Mouse (Mus musculus) stomach, embryonic 14.5 days (tissue): Measurements from ENCODE around the gene Gins2. TPM values are rescaled to one million over a fixed set of nuclear protein-coding genes. Genes with fewer than 3 reads are reported as not detected.

ENCODE experiments used
- ATAC-seq: fragments of 200-750 bp; cut with Nextera tagmentation; 2 replicates; pipeline ENCODE4 v1.8.0; 2017; ENCODE audit warnings: low read depth, moderate TSS enrichment; ENCODE audit not compliant: insufficient number of reproducible peaks, insufficient read depth, low FRiP score
- H3K27ac ChIP-seq: fragments of 300-500 bp; sonication (generic); 2 replicates; pipeline ENCODE4 v1.5.1; 2014; ENCODE audit warnings: mild to moderate bottlenecking, low read length, moderate library complexity, mixed read lengths
- H3K27me3 ChIP-seq: fragments of 300-500 bp; sonication (generic); 2 replicates; pipeline ENCODE4 v1.6.1; 2014; ENCODE audit warnings: low read length, control low read depth, mixed read lengths; ENCODE audit not compliant: control insufficient read depth, insufficient read depth
- H3K36me3 ChIP-seq: fragments of 300-500 bp; sonication (generic); 2 replicates; pipeline ENCODE4 v1.6.1; 2014; ENCODE audit warnings: mild to moderate bottlenecking, control low read depth, low read length, moderate library complexity, mixed read lengths; ENCODE audit not compliant: control insufficient read depth, insufficient read depth
- H3K4me1 ChIP-seq: fragments of 300-500 bp; sonication (generic); 2 replicates; pipeline ENCODE4 v1.6.1; 2014; ENCODE audit warnings: low read length, control low read depth, mixed read lengths; ENCODE audit not compliant: control insufficient read depth, insufficient read depth
- H3K4me2 ChIP-seq: fragments of 300-500 bp; sonication (generic); replicated peaks from 2 replicates; pipeline ENCODE4 v1.6.1; 2014; ENCODE audit warnings: low read depth, low read length, control low read depth
- H3K4me3 ChIP-seq: fragments of 300-500 bp; sonication (generic); 2 replicates; pipeline ENCODE4 v1.5.1; 2014; ENCODE audit warnings: low read depth, low read length, control low read depth
- H3K9ac ChIP-seq: fragments of 300-500 bp; sonication (generic); replicated peaks from 2 replicates; pipeline ENCODE4 v1.6.1; 2014; ENCODE audit warnings: low read depth, mild to moderate bottlenecking, control low read depth, low read length, moderate library complexity, mixed read lengths
- H3K9me3 ChIP-seq: fragments of 300-500 bp; sonication (generic); 2 replicates; pipeline ENCODE4 v1.6.1; 2016; ENCODE audit warnings: low read depth, low read length, control low read depth; ENCODE audit not compliant: control insufficient read depth
- WGBS: fragments of 180-500 bp; shearing (Covaris S2); extraction: QIAGEN DNeasy Blood & Tissue Kit; methylation state at CpG from one replicate; pipeline ENCODE4 v1.1.7; 2014; 5-methylcytosine and 5-hydroxymethylcytosine counted together
- polyA plus RNA-seq: library from polyadenylated mRNA; unstranded; fragments of >200 nt; fragmentation: Nextera tagmentation; extraction: Ambion mirVana; gene quantifications from 2 replicates; pipeline ENCODE4 v1.2.1, GENCODE M21; 2014

The Gins2 gene
- polyA plus RNA-seq, 1 experiment from 2014 or later: 118 TPM

DNA sequence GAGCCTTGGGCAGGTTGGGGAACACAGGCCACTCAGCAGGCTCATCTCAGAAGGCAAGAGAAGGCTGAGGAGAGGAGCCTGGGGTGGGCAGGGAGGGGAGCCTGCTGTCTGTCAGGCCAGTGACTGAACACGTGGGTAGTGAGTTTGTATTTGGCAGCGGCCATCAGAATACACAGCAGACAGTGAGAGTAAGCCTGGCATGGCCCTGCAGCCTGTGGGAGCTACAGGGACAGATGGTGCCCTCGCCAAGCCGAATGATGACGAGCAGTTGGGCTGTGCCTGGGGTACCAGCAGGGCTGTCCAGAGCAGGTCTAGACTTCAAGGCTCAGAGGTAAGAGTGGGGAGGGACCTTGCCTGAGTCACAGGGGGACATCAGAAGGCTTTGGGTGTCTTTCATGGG, 38.2 kb upstream of the Gins2 start:
- H3K27ac ChIP-seq: no peak overlapping the region
- no peak overlapping the region for H3K4me3 ChIP-seq
- no peaks in the 10 kb centered on the region for H3K9me3 ChIP-seq
- H3K4me2 ChIP-seq: no peak overlapping the region
- no peak for ATAC-seq
- no peaks in the 10 kb centered on the region for H3K27me3 ChIP-seq
- 85% methylated on average over 5 of the region's 5 CpGs for WGBS
- H3K9ac ChIP-seq: no peak overlapping the region
- no peaks in the 10 kb centered on the region for H3K36me3 ChIP-seq
- H3K4me1 ChIP-seq: no peaks in the 10 kb centered on the region

DNA sequence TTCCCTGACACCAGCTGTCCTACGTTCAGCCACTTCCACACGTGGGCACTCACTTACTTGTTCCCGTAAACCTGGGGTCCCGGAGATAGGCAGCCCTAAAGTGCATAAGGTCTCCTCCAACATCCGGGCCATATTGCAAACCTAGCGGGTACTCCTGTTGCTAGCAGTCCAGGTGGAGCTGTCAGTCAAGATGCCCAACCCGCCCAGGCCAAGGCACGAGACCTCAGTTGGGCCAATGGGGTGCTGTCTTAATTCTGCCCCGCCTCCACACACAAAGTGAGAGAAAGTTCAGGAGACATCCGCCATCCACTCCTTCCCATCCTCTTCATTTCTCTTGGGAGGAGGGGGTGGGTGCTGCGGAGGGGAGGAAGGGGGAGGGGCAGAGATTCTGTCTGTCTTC, 37.4 kb upstream of the Gins2 start:
- H3K27ac ChIP-seq: no peak overlapping the region
- H3K4me2 ChIP-seq: no peak overlapping the region
- no peak overlapping the region for H3K9ac ChIP-seq
- no peak for ATAC-seq
- 50% methylated on average over 11 of the region's 11 CpGs for WGBS
- no peaks in the 10 kb centered on the region for H3K36me3 ChIP-seq
- no peaks in the 10 kb centered on the region for H3K9me3 ChIP-seq
- no peaks in the 10 kb centered on the region for H3K4me1 ChIP-seq
- no peak overlapping the region for H3K4me3 ChIP-seq
- H3K27me3 ChIP-seq: no peaks in the 10 kb centered on the region

DNA sequence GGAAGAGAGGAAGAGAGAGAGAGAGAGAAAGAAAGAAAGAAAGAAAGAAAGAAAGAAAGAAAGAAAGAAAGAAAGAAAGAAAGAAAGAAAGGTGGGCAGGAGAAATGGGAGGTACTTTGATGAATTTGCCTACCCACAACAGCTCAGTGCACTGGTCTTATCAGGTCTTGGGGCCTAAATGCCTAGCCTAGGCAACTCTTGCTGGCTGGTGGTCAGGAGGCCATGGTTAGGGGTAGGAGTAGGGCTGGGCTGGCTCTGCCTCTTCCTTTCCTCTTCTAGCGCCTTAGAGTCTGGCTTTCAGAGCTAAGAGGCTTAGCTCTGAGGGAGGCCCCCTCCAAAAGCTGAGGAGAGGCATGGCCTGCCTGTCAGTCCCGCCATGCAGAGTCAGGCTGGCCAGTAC, 34.5 kb upstream of the Gins2 start:
- 45% methylated on average over 2 of the region's 2 CpGs for WGBS
- no peak for ATAC-seq
- Histone ChIP-seq H3K27ac (no peak overlapping the region), H3K27me3 (no peaks in the 10 kb centered on the region), H3K4me1 (no peaks in the 10 kb centered on the region), H3K9ac (no peak overlapping the region), H3K9me3 (no peaks in the 10 kb centered on the region), H3K36me3 (no peaks in the 10 kb centered on the region), H3K4me3 (no peak overlapping the region), H3K4me2 (no peak overlapping the region)

DNA sequence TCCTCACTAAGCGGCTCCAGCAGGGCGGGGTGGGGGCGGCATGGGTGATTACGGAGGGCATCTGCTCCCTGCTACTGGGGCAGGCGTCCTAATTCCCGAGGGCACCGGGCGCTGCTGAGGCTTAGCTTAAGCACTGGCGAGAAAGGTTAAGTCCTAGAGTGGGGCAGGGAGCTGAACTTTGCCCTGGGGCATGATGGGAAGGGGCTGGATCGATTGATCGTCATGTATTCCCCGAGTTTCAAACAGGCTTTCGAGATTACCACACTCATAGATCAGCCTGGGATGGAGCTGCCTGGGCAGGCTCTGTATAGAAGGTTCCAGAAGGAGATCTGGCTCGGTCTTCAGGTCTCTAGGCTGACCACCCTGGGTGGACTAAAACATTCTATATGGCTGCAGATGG, 33.1 kb upstream of the Gins2 start:
- 57% methylated on average over 14 of the region's 14 CpGs for WGBS
- Histone ChIP-seq H3K27ac (no peak overlapping the region), H3K4me2 (no peak overlapping the region), H3K4me1 (no peaks in the 10 kb centered on the region), H3K9ac (no peak overlapping the region), H3K9me3 (no peaks in the 10 kb centered on the region), H3K27me3 (no peaks in the 10 kb centered on the region), H3K36me3 (no peaks in the 10 kb centered on the region), H3K4me3 (no peak overlapping the region)
- ATAC-seq: no peak

DNA sequence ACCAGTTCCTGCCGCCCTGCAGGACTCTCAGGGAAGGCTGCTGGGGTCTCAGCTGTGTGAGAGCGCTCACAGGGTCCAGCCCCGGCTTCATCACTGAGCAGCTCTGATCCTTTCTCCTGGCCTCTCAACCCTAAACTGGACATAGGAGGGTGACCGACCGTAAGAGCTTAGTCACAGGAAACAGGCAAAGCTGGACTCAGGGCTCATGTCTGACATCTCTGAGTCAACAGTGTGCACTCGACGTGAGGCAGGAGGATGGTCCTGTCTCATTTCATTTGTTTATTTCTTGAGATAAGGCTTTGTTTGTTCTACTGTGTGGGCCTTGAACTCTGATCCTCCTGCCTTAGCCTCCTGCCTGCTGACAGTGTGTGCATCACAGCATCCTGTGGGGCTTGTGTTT, 31.3 kb upstream of the Gins2 start:
- 36% methylated on average over 7 of the region's 7 CpGs for WGBS

DNA sequence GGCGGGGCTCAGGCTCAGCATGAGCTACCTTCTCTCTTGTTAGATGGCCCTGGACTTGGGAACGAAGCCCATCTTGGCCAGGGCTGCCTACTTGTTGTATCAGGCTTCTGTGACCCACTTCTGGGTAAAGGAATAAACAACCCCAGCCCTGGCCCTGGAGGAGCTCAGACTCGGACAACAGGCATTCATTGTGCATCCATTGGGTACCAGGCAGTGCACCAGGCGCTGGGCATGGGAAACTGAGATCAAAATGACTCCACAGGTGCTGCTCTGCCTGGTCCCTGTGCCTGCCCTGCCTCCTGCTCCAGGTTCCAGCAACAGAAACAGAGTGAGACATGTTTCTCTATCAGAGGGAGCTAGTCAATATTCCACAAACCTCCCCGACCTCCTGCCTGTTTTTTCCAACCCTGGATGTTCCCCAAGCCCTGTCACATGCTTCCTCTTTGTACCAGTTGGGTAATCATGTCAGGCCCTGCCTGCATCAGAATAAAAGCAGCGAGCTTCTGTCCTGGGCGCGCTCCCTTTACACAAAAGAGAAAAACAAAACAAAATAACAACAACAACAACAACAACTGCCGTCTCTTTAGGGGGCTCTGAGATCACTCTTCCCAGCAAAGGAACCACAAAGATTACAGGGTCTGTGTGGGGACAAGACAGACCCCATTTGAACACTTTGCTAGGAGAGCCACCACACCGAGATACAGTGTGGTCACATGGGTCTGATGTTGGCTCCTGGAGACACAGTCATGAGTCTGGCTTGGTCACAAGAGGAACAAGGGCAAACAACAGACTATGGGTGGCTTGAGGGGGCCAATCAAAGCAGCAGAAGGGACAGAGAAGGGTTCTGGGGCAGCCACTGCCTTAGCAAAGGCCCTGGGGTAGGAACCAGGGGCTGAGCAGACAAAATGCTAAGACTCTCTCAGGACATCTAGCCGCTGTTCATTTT, 30.4 kb upstream of the Gins2 start:
- H3K9me3 ChIP-seq: no peaks in the 10 kb centered on the region
- H3K27ac ChIP-seq: no peak overlapping the region
- peaks cover 2% of the 10 kb centered on the region; the same call in 1 of the 2 replicates for H3K4me1 ChIP-seq
- no peak for ATAC-seq
- WGBS: 75% methylated on average over 11 of the region's 11 CpGs
- H3K4me3 ChIP-seq: no peak overlapping the region
- H3K4me2 ChIP-seq: no peak overlapping the region
- no peak overlapping the region for H3K9ac ChIP-seq
- no peaks in the 10 kb centered on the region for H3K36me3 ChIP-seq
- no peaks in the 10 kb centered on the region for H3K27me3 ChIP-seq

More for the DNA sequence above, 31.3 kb upstream of the Gins2 start:
- Histone ChIP-seq H3K27me3 (no peaks in the 10 kb centered on the region), H3K9ac (no peak overlapping the region), H3K4me3 (no peak overlapping the region), H3K27ac (no peak overlapping the region), H3K36me3 (no peaks in the 10 kb centered on the region), H3K4me1 (peaks cover 2% of the 10 kb centered on the region; the same call in 1 of the 2 replicates), H3K9me3 (no peaks in the 10 kb centered on the region), H3K4me2 (no peak overlapping the region)
- no peak for ATAC-seq

DNA sequence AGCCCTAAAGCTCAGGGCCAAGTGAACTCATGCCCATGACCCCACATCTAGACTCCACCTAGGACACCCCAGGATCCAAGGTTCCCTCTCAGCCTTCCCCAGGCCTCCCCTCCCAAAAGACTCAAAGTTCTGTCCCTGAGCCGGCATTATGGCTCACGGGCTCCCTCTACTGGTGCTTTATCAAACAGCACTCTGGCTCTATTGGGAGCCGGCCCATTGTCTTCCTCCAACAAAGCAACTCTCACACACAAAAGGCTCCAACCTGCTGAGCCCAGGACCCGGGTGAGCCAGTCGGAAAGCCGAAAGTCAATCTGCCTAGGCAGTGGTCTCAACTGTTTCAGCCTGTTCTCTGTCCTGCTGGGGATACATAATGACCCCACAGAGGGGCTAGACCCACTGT, 29.0 kb upstream of the Gins2 start:
- WGBS: 2% methylated on average over 6 of the region's 6 CpGs
- H3K36me3 ChIP-seq: no peaks in the 10 kb centered on the region
- H3K4me2 ChIP-seq: no peak overlapping the region
- H3K4me1 ChIP-seq: peaks cover 2% of the 10 kb centered on the region; the same call in 1 of the 2 replicates
- no peaks in the 10 kb centered on the region for H3K27me3 ChIP-seq
- no peak overlapping the region for H3K9ac ChIP-seq
- H3K27ac ChIP-seq: no peak overlapping the region
- no peaks in the 10 kb centered on the region for H3K9me3 ChIP-seq
- ATAC-seq: peak; percentile 47; the same call in 1 of the 2 replicates
- no peak overlapping the region for H3K4me3 ChIP-seq

DNA sequence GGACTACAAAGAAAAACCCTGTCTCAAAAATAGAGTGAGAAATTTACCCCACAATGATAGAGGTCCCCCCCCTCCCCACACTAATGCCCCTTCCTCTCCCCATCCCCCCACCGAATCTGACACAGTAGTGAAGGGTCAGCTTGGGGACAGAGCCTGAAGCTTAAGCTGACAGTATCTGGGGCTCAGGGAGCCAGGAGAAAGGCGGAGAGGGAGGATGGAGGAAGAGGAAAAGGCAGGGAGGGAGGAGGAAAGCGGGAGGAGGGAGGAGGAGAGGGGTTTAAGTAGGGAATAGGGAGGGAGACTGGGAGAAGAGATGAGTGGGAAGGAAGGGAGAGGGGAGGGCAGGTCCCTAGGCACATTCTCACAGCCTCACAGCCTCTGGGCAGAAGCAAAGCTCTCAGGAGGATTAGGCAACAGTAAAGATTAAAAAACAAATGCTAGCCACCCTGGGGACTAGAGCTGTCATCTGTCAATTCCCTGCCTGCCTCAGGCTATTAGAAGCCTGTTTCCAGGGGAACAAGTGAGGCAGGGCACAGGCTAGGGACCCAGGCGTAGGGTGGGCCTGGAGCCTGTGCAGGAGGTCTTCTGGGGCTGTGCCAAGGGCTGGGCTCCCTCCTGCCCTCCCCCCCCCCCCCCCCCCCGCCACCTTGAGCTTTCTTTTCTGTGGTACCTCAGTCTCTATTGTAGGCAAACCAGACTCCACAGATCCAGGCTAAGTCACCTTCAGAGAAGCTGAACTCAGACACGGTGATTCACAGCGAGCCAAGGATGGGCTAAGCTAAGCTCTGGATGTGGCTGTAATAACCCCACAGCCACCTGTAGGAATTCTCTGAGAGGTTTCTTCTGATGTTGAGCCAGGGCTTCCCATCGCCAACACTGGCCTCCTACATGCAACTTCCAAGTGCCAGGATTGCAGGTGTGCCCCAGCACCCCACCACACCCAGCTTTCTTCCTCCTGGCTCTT, 27.8 kb upstream of the Gins2 start:
- Histone ChIP-seq H3K27ac (no peak overlapping the region), H3K27me3 (no peaks in the 10 kb centered on the region), H3K9me3 (no peaks in the 10 kb centered on the region), H3K4me3 (no peak overlapping the region), H3K9ac (no peak overlapping the region), H3K4me1 (peaks cover 2% of the 10 kb centered on the region; the same call in 1 of the 2 replicates), H3K4me2 (no peak overlapping the region), H3K36me3 (no peaks in the 10 kb centered on the region)
- WGBS: 45% methylated on average over 7 of the region's 8 CpGs
- no peak for ATAC-seq
